Mouse (Mus musculus) induced T-regulatory cell, adult 2 months (primary cell): ENCODE measurements around the gene Lmx1a.

ENCODE experiments used
- DNase-seq: peaks from one replicate; pipeline ENCODE4 v3.0.0-alpha.2; 2012; ENCODE audit warnings: low read depth

Gene Lmx1a

DNA sequence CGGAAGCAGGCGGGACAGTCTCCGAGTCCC, at the start of gene Lmx1a:
Gene Lmx1a, plus strand, starts transcription at position 6 of the 30 bp plus-strand sequence.
- DNase-seq, result no peak

DNA sequence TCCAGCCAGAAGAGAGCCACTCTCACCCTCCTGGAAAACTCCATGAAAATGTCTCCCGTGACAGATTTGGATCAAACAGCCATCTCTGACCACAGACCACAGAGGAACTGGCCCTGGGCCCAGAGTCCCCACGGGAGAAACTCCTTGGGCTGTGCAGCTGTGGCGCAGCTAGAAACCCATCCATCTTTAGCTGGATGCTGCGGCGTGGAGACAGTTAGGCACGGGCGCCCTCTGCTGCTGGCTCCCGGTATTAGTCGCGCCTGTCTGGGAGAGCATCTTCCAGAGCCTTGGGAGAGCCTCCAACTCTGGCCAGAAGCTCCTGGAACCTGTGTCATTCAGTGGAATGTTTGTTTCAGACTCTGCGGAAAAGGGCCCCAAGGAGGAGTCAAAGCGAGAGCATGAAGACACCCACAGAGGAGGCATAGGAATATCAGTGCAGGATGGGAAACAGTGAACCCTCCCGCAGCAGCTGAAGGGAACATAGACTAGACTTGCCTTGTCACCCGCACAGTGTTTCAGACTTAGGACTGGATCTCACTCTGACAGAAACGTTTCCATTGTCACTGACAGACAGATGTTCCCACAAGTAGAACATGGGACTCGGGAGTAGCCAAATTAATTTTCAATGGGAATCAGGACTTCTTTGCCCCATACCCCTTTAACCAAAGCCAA, 44.0 kb upstream of the Lmx1a start:
- DNase-seq, result peak; percentile 35

DNA sequence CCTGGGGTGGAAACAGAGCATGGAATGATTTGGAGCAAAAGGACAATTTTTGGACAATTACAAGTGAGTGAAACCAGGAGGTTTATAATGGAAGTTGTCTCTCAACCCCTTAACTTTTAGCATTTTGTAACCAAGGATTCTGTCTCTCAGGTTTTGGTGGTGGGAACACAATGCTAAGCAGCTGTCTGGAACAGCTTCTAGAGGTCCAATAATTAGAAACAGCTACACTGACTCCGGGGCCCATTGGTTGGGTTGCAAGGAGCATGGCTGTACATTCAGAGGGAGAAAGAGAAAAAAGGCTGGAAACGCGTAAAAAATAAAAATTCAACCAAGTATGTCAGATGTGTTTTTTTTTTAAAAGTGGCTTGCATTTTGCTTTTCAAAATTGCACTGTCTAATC, 40.4 kb upstream of the Lmx1a start:
- DNase-seq, result no peak

DNA sequence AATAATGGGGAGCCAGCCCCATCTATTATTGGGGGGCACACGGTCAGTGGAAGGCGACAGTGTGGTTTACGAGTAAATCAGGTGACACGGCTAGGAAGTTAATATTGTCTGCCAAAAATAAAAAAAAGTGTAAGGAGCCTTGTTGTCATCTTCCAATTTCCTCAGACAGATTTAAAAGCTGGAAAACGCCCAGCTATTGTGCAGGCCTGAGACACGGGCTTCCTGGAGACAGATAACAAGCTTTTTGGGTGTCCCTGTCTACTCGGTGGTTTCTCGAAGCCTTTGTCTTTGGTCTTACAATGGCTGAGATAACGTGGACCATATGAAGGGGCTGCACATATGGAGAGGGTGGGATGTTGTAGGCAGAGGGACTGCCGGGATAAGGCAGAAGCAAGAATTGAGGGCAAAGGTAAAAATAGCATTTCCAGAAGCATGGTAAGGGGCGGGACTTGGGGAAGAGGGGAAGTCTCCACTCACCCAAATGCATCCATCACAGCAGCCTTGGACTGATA, 39.9 kb upstream of the Lmx1a start:
- no peak for DNase-seq

DNA sequence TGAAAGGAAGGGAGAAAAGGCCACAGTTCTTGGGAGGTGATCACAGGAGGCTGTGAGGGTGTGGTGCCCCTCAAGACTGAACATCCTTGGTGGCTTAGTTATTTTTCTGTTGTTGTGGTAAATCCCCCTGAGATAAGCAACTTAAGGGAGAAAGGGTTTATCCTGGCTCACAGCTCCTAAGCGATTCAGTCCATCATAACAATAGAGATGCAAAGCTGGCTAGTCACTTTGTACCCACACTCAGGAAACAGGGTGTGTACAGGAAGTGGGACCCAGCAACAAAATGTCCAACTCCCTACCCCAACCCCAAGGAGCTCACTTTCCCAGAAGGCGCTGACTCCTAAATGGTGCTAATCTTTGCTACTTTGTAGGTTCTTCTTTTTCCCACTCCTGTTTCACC, 36.7 kb upstream of the Lmx1a start:
- DNase-seq, result no peak

DNA sequence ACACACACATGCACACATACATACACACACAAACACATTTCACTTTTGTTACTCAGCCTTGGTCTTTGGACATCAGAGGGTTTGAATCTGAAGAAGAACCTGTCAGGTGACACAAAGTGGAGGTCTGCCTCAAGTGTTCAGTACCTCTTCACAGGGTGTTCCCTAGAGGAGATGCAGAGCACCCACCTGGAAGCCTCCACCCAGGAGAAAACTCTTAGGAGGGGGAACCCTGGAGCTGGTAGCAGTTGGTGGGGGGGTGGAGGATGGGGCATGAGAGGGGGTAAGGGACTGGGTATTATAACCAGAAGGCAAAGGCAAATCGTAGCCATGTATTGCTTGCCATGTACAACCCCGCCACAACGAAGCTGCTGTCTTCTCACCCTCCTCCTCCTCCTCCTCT, 30.0 kb upstream of the Lmx1a start:
- no peak for DNase-seq

DNA sequence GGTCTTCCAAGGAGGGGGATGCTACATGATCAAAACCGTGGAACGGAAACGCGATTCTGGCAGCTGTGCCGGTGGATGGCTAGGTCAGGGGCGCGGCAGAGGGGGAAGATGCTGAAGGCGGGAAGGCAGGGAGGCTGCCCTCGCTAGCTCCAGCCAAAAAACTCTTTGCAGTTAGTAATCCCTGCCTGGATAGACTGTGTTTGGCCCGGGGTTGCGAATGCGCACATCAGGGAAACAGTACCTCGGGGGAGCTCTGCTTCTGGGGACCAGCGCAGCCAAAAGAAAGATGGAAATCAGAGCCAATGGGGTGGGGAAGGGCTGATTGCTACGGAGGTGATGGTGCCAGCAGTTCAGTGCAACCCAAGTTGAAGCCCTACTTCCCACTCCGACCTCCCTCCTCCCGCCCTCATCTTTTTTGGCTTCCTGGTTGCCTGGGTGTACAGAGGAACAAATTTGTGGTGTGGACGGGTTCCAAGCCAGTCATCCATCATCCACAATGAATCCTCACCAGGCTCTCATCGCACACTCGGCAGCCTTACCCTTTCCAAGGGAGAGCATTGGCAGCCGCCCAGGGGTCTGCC, 28.4 kb upstream of the Lmx1a start:
- DNase-seq, result no peak

DNA sequence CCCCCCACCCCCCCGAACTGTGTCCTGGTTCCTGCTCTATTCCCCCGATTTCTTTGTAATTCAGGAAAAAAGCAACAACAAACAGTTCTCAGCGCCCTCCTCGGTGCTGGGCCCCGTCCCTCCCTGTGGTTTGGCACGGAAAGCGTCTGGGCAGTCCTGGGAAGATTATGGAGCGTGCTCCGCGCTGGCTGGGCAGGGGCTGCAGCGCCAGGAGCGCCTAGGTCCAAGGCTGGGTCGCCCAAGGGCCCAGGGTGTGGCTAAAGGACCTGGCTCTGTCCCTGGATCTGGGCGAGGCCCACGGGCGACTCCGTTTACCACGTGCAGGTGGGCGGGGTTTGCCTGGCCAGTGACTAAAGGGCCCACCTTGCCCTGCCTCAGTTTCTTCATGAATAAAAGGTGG, 27.9 kb upstream of the Lmx1a start:
- no peak for DNase-seq

DNA sequence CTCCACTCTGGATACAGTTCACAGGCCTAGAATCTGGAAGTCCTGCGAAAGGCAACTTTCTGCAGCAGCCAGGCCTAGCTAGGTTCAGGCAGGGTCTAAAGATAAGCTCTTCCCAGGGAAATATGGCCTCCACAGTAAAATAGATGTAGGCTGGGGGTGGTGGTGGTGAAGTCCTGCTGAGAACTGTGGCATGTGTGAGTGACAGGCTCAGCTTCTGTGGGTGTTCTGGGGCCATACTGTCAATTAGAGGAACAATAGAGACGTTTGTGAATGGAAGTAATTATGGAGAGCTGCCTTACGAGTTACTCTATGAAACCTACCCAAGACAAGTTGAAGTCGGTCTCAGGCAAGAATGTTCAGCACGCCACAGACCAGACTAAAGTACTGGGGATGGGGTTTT, 25.9 kb upstream of the Lmx1a start:
- no peak for DNase-seq

DNA sequence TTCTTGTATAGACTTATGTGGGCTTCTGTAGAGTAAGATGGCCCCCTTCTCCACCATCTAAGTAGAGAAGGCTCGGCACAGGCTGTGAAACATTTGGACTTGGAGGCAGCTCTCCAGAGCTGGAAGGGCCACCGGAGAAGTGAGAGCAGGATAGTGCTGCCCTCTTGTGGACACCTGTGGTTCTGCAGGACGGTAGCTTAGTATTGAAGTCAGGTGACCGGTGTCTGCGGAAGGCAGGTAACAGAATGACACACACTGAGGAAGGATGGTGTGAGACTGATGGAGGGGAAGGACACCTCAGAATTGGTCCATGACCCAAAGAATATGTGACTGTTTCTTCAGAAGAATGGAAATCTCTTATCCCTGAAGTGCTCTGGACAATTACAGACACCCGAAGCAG, 19.2 kb upstream of the Lmx1a start:
- peak; percentile 50 for DNase-seq

DNA sequence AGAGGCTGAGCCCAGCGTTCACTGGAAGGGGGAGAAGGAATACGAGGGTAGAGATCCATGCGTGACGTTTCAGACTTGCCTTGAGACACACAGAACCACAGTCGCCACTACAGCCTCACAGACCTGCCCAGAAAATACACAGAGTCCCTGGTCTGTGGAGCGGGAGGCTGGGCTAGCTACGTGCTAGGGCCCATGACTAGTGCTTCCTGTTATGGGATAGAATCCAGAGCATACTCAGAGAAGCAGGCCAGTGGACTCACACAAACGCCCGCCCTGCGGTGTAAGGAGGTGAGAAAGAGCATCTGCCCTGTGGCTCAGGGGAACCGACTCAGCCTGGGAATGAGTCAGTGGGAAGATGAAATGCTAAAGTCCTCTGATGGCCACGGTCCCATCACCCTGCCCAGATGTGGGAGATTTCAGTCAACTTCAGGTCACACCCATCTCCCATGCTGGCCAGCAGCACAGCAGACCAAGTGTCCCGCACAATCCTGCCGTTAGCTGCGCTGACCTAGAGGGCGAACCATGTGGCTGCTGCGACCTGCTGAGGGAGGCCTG, 16.5 kb upstream of the Lmx1a start:
- DNase-seq, result no peak

DNA sequence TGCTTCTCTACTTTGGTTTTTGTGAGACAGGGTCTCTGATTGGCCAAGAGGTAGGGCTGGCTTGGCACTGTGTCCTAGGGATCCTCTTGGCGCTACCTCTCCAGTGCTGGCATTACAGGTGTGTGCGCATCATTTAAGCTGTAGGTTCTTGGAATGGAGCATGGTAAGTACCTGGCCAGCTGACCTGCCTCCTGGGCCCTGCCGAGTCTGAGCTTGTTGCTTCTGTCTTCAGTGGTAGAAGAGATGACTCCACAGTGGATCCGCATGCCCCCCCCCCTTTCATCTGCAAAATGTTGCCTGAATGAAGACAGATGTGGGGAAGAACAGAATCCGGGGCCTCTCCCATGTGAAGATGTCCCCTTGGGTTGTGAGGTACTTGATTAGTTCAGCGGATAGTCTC, 10.0 kb upstream of the Lmx1a start:
- no peak for DNase-seq

DNA sequence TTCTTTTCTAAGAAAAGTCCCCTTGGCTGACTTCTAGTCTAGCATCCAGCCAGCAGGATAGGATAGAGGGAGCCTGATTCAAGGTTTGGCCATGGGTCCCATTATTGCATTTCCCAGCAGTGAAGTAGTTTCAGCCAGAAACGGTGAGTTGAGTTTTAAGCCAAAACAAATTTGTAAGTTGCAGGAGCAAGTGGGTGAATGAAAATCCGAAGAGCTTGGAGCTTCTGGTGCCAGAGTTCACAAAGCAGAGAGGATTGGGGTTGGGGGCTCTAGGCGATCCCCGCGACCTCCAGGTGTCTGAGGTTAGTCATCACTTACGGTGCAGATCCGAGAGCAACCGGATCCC, 1.1 kb upstream of the Lmx1a start:
- no peak for DNase-seq

DNA sequence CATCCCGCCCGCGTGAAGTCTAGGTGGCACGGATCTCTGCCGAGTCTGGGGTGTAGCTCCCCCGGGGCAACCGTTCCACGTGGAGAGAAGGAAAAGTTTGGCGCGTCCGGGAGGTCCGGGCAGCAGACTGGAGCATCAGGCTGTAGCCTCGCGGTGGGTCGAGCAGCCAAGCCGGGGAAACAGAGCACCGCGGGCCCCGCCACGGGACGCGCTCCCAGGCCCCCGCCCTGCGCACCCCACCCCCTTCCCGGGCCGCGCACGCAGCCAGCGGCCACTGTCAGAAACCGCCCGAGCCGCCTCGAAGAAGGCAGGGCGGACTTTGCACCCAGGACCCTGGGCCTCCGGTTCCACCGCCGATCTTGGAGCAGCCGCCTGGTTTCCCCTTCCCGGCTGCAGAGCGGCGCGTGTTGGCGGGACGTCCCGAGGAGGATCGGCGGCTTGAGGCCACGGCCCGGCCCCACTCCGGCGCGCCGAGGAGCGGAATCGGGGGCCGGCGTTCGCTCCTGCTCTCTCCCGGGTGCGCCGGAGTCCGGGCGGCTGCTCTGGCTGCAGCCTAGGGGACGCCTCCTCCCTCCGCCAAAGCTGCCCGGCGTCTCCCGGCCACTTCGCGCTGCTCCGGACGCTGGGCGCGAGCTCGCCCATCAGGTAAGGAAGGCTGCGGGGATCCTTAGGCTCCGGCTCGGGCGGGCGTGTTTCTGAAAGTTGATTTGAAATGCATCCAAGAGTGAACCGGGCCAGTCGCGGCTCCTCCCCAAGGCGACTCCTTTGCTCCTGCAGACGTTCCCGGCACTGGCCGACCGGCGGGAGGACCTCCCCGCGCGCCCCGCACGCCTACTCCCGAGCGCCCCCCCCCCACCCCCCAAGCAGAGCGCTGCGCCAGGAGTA, 448 bp upstream of the Lmx1a start:
- no peak for DNase-seq

DNA sequence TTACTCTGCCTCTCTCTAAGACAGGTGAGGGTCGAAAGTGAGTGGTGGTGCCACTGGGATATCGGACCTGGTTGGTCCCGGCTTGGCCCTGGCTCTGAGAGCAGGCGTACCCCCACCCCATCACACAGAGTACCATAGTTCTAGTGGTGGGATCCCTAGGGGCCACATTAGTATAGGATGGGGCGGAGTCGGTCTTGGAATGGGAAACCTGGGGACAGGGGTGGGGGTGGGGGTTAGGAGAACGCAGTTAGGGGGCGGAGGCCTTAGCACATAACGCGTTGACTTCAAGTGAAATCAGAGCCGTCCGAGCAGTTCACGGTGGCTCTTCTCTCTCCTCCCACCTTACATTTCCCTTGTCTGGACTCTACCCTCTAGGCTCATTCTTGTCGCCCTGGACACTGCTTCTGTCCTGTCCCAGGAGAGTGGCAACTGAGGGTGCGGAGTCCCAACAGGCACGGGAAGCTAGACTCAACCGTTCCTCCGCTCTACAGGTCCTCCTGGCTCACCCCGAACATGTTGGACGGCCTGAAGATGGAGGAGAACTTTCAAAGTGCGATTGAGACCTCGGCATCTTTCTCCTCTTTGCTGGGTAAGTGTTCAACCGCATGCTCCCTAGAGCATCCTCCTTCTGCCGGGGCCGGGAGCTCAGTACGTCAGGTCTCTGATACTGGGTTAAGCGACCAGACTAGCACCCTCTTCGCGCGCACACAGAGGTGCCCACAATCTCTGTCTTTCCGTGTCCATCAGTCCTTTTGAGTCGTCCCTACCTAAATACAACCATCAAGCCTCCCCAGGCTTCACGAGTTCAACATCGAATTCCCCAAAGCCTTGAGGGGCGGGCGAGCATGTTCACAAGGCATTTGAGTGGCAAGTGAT, 463 bp downstream of the Lmx1a start:
- no peak for DNase-seq

DNA sequence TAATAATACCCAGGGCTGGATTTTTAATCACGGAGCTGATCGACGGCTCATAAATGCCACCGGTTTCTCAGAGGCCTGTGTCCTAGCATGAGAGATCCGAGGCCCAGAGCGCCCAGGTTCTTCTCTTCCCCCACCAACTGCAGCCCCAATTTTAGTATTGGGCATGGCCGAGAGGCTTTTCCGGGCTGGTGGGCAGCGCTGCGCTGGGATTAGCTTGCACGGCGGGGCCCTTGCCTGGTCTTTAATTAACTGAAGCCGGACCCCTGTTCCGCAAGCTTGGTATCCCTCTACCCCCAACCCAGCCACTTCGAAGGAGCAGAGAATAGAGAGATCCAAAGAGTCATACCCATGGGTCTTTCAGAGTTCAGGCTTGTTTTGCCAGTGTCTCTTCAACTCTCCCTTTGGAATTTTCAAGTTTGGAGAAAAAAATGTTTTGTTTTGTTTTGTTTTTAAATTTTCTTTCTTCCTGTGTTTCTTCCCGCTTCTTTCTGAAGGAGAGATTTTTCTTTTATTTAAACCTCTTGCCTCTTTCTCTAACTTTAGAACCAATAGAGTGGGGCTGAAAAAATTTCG, 1.2 kb downstream of the Lmx1a start:
- DNase-seq, result no peak

DNA sequence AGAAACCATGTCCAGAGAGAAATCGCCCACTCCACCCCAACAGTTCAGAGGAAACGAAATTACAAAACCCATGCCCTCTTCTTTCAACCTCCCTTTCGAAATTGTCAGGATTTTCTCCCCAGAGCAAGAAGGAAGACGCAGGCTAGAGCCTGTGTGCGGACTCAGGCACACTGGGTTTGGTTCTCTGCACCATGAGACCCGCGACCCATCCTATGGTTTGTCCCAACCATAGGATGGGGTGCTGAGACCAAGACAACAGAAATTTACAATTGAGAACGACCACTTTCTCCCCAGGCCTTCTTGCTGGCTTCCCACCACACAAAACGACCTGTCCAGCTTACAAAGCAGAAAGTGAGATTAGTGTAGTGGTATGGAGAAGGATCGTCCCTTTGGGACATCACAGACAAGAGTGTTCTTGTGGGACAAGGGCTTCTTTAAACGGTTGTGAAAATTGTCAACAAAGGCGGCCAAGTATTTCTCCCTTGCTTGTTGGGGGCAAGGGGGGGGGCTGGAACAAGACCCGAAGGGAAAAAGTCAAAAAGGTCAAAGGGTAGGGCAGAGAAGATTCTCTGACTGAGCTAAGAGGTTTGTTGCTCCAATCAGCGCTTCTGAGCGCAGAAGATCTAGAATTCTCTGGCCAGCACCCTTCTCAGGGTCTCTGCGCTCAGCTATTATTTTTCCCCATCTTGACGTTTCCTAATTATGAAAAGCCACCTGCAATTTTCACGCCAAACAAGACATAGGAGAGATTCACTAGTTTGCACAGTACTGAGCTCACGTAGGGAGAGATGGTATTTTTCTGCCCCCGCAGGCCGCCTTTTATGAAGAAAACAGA, 1.9 kb downstream of the Lmx1a start:
- DNase-seq, result no peak

DNA sequence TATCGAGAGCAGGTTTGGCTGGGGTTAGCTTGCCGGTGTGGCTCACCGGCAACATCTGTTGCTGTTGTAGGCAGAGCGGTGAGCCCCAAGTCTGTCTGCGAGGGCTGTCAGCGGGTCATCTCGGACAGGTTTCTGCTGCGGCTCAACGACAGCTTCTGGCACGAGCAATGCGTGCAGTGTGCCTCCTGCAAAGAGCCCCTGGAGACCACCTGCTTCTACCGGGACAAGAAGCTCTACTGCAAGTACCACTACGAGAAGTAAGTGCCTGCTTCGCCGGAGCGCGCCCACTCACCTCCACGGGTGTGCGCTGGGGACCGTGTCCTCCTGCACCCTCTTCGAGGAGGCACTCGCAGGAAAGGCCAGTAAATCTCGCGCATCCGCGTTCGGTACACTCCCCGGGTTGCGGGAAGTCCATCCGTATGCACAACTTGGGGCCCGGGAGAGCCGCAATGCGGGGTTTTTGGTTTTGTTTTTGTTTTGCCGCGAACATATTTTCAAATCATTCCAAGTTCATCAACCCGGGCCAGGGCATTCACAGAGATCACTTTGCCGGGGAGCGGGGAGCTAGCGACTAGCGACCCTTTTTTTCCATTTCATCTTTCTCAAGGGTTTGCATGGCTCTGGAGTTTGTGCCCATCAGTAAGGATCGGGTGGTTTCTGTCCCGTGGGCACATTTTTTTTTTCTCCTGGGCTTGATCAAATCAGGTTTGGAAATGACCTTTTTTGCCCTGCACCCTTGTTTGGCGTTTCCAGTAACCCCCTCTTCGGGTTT, 3.1 kb downstream of the Lmx1a start:
- no peak for DNase-seq

DNA sequence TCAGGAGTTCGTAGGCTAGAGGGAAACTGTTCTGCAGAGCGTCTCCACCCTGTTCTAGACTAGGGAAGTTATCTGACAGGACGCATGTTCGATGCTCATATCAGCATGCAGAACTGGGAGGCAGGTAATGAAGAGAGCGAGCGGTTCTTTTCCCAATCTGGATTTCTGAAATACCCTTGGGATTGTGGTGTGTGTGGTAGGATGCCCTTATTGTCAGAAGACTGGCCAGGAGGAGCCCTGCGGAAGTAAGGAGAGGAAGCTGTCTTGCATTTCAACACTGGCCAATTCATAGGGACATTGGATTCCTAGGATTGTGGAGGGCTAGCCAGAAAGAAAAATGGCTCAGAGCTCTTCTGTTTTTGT, 3.6 kb downstream of the Lmx1a start:
- no peak for DNase-seq

DNA sequence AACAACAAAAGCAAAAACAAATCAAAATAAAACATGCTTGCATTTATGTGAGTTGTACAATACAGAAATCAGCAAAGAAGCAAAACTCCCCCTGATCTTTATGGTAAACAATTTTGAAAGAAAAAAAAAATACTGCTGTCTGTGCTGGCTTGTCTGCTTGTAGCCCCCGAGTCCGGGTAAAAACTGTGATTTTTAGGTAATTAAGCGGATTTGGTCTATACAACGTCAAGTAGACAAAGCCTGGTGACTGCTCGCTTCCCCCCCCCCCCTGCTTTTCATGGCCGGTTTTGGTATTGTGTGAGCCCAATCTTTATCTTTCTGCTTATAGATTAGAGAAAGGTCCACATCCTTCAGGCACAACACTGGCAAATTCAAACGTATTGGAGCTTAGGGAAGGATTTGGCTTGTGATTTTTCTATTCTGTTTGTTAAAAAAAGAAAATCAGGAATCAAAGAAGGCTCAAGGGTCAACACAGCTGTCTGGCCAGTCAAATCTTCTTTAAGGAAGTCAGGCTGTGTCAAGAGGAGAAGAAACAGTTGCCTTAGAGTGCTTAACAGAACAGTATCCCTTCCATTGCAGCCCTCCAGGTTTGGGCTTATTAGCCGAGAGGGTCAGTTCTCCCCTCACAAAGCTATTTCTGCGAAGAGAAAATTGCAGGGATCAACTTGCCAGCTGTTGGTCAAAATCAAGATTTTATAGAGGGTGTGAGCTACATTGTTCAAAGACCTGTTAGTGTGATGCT, 4.6 kb downstream of the Lmx1a start:
- no peak for DNase-seq
